Mouse (Mus musculus) kidney, adult 2 months (tissue): ENCODE measurements at regions not wholly inside any gene's neighbourhood (a gene's known extent, or its start where the extent isn't known, plus 50 kb on each side); places are given as distances from the start of the nearest gene placed in this dataset.

Source experiments
- CTCF ChIP-seq: fragments of 200-500 bp; conservative IDR thresholded peaks from 2 replicates; pipeline ENCODE4 v1.5.1; 2011; ENCODE audit warnings: low read depth, mild to moderate bottlenecking, control low read depth, low read length, moderate library complexity, mixed read lengths; ENCODE audit not compliant: insufficient read depth, insufficient read length
- POLR2A ChIP-seq: fragments of 200-500 bp; IDR thresholded peaks from one replicate; pipeline ENCODE4 v1.6.1; 2011; ENCODE audit warnings: low read depth, low read length, control low read depth

- TF ChIP-seq CTCF (no peak), POLR2A (no peak)
Observed at GRCm38 (mm10) chr11:111522716-111523115, 456.8 kb downstream of the Kcnj2 start.
